In genomic region chr4:139828283-139828678, GRCm38 (mm10) we compare ENCODE assay signal across 14 mouse cellular contexts. TPM values are rescaled to one million over a fixed set of nuclear protein-coding genes. Genes with fewer than 3 reads are reported as not detected.
DNase-seq lines count a peak whose midpoint lies in the region; ATAC-seq lines count a peak whose summit lies in the region.
"Had no signal": no experiment of that assay in that cellular context is flagged by ENCODE, and none has a peak within 500 bp of the region (broad histone marks: within the 10 kb centered on the region; RNA-seq: fewer than 3 reads in every experiment).

No protein-coding gene starts in this region.

- H3K27ac ChIP-seq in limb, embryonic 15.5 days = no peak overlapping the region
- H3K27ac ChIP-seq: heart, embryonic 10.5 days; kidney, embryonic 15.5 days; left cerebral cortex, adult 2 months had no signal

- no peaks in the 10 kb centered on the region for H3K36me3 ChIP-seq in limb, embryonic 15.5 days
- H3K36me3 ChIP-seq: heart, embryonic 10.5 days; kidney, embryonic 15.5 days had no signal

- no peak overlapping the region for H3K9ac ChIP-seq in limb, embryonic 15.5 days
- H3K9ac ChIP-seq: kidney, embryonic 15.5 days had no signal

- whole genome bisulfite sequencing in limb, embryonic 15.5 days = under 1% methylated on average over 36 of the region's 37 CpGs

- H3K9me3 ChIP-seq in limb, embryonic 15.5 days = no peaks in the 10 kb centered on the region
- H3K9me3 ChIP-seq: heart, embryonic 10.5 days; kidney, embryonic 15.5 days had no signal

- H3K27me3 ChIP-seq in limb, embryonic 15.5 days = peaks cover 100% of the 10 kb centered on the region

- H3K4me3 ChIP-seq in limb, embryonic 15.5 days = peak overlapping the region; percentile 16
- H3K4me3 ChIP-seq: heart, embryonic 10.5 days; kidney, embryonic 15.5 days; left cerebral cortex, adult 2 months had no signal

- H3K4me2 ChIP-seq in limb, embryonic 15.5 days = peak overlapping the region; percentile 5; the same call in 1 of the 2 replicates
- H3K4me2 ChIP-seq: kidney, embryonic 15.5 days had no signal

- peak; percentile 21 for DNase-seq in embryo, embryonic 10 days (ENCODE audit: low spot score)
- no peak for DNase-seq in embryo, embryonic 11 days
- DNase-seq in retina, postnatal 1 day = peak; percentile 44
- DNase-seq in retina, embryonic 14.5 days (ENCODE audit: low spot score) = no peak
- DNase-seq in c-Kit-positive CD71-positive TER-119-positive erythroid progenitor cells, embryonic 14.5 days (ENCODE audit: low spot score) = no peak
- no peak for DNase-seq in urinary bladder, adult 18-20 months (ENCODE audit: low spot score in 2 of 2)
- DNase-seq in adrenal gland, postnatal 36 days = no peak
- DNase-seq: adrenal gland, adult 2 months; cerebellum, adult 9-10 months; lung, adult 2 months had no signal

- peaks cover 34% of the 10 kb centered on the region for H3K4me1 ChIP-seq in limb, embryonic 15.5 days

- ATAC-seq in limb, embryonic 15.5 days (ENCODE audit: insufficient number of reproducible peaks, low FRiP score, low TSS enrichment, low read depth) = no peak

RNA-seq across cellular contexts. Expression of gene Pax7, which starts 5.0 kb away (rescaled TPM):
- polyA plus RNA-seq in limb, embryonic 15.5 days (2015; fragmentation: Nextera tagmentation; extraction: Ambion mirVana) = 0.38 and 0.91 TPM in 2 replicates
- not detected for total RNA-seq in adrenal gland, postnatal 36 days (2021)
- total RNA-seq: adrenal gland, adult 2 months; left cerebral cortex, adult 2 months had no signal
- polyA plus RNA-seq: adrenal gland, adult 2 months had no signal

Comparison
In these comparisons a context has a peak if more than half of its experiments do, and no peak if none do; other contexts are left out.
1. DNase-seq: peak in embryo, embryonic 10 days (single experiment) and retina, postnatal 1 day (single experiment); none in embryo, embryonic 11 days (single experiment), retina, embryonic 14.5 days (single experiment), c-Kit-positive CD71-positive TER-119-positive erythroid progenitor cells, embryonic 14.5 days (single experiment), urinary bladder, adult 18-20 months (0 of 2) and adrenal gland, postnatal 36 days (0 of 2).